Mouse (Mus musculus): Measurements from ENCODE around the gene Vmn1r84. TPM values are rescaled to one million over a fixed set of nuclear protein-coding genes. Genes with fewer than 3 reads are reported as not detected.

The Vmn1r84 gene
- 0.05 TPM for polyA plus RNA-seq (2017; shearing (Covaris generic))

GRCm38 (mm10) chr7:12369173-12369572, at the start of gene Vmn1r84:
Gene Vmn1r84, minus strand, starts transcription at chr7:12369273.

GRCm38 (mm10) chr7:12329381-12329780, 39.7 kb downstream of the Vmn1r84 start, which contains the start of gene Vmn1r83:
Gene Vmn1r83, minus strand, starts transcription at chr7:12329481.

Other genes with a start within 250 kb of the Vmn1r84 start
- gene Vmn1r78, start 219.0 kb downstream of the Vmn1r84 start, polyA plus RNA-seq (2017; shearing (Covaris generic)) = 0.07 TPM
- gene Vmn1r79, start 198.0 kb downstream of the Vmn1r84 start, polyA plus RNA-seq (2017; shearing (Covaris generic)) = not detected
- gene Vmn1r80, start 180.0 kb downstream of the Vmn1r84 start, polyA plus RNA-seq (2017; shearing (Covaris generic)) = 0.04 TPM
- 0.07 TPM for gene Vmn1r81, start 101.0 kb downstream of the Vmn1r84 start, polyA plus RNA-seq (2017; shearing (Covaris generic))
- not detected for gene Vmn1r82, start 68.8 kb downstream of the Vmn1r84 start, polyA plus RNA-seq (2017; shearing (Covaris generic))
- gene Vmn1r83, start 39.8 kb downstream of the Vmn1r84 start, polyA plus RNA-seq (2017; shearing (Covaris generic)) = not detected
- gene Zfp551, start 53.5 kb upstream of the Vmn1r84 start, polyA plus RNA-seq (2017; shearing (Covaris generic)) = 3.5 TPM
- 9.9 TPM for gene Zfp606, start 109.0 kb upstream of the Vmn1r84 start, polyA plus RNA-seq (2017; shearing (Covaris generic))
- gene 2900092C05Rik, start 143.2 kb upstream of the Vmn1r84 start, polyA plus RNA-seq (2017; shearing (Covaris generic)) = not detected
- 0.05 TPM for gene Vmn2r53, start 239.5 kb upstream of the Vmn1r84 start, polyA plus RNA-seq (2017; shearing (Covaris generic))

All from CD4-positive, CD25-positive, alpha-beta regulatory T cell (primary cell).